Mouse (Mus musculus) midbrain, embryonic 16.5 days (tissue): ENCODE results near the gene Tbc1d22b. TPM values are rescaled to one million over a fixed set of nuclear protein-coding genes. Genes with fewer than 3 reads are reported as not detected.
"Not testable (repeated sequence)": the region's sequence is repeated elsewhere in the genome, so short reads cannot be mapped to it uniquely, and the experiment has no call there.

Source experiments
- ATAC-seq: fragments of 200-750 bp; cut with Nextera tagmentation; 2 replicates; pipeline ENCODE4 v1.8.0; 2017; ENCODE audit warnings: moderate TSS enrichment
- H3K27ac ChIP-seq: fragments of 300-500 bp; sonication (generic); 2 replicates; pipeline ENCODE4 v1.5.1; 2014; ENCODE audit warnings: mild to moderate bottlenecking, low read length, mixed read lengths
- H3K27me3 ChIP-seq: fragments of 300-500 bp; sonication (generic); 2 replicates; pipeline ENCODE4 v1.6.1; 2014; ENCODE audit warnings: low read depth, low read length, mixed read lengths; ENCODE audit not compliant: control insufficient read depth, insufficient read depth
- H3K36me3 ChIP-seq: fragments of 300-500 bp; sonication (generic); 2 replicates; pipeline ENCODE4 v1.6.1; 2014; ENCODE audit warnings: mild to moderate bottlenecking, low read length, moderate library complexity, mixed read lengths; ENCODE audit not compliant: control insufficient read depth, insufficient read depth
- H3K4me1 ChIP-seq: fragments of 300-500 bp; sonication (generic); 2 replicates; pipeline ENCODE4 v1.6.1; 2014; ENCODE audit warnings: mild to moderate bottlenecking, low read length, mixed read lengths; ENCODE audit not compliant: control insufficient read depth, insufficient read depth
- H3K4me2 ChIP-seq: fragments of 300-500 bp; sonication (generic); 2 replicates; pipeline ENCODE4 v1.6.1; 2014; ENCODE audit warnings: mild to moderate bottlenecking, low read length, mixed read lengths
- H3K4me3 ChIP-seq: fragments of 300-500 bp; sonication (generic); 2 replicates; pipeline ENCODE4 v1.5.1; 2014; ENCODE audit warnings: low read depth, mild to moderate bottlenecking, low read length, moderate library complexity, mixed read lengths
- H3K9ac ChIP-seq: fragments of 300-500 bp; sonication (generic); 2 replicates; pipeline ENCODE4 v1.6.1; 2014; ENCODE audit warnings: low read depth, low read length, mixed read lengths
- H3K9me3 ChIP-seq: fragments of 300-500 bp; sonication (generic); replicated peaks from 2 replicates; pipeline ENCODE4 v1.6.1; 2014; ENCODE audit warnings: mild to moderate bottlenecking, low read length, mixed read lengths; ENCODE audit not compliant: control insufficient read depth, poor library complexity, severe bottlenecking
- WGBS: fragments of 180-500 bp; shearing (Covaris S2); extraction: QIAGEN DNeasy Blood & Tissue Kit; methylation state at CpG from one replicate; pipeline ENCODE4 v1.1.7; 2014; 5-methylcytosine and 5-hydroxymethylcytosine counted together
- polyA plus RNA-seq: library from polyadenylated mRNA; unstranded; fragments of >200 nt; fragmentation: Nextera tagmentation; extraction: Ambion mirVana; gene quantifications from 2 replicates; pipeline ENCODE4 v1.2.1, GENCODE M21; 2015

Gene Tbc1d22b
- polyA plus RNA-seq, 1 experiment from 2014 or later = 32.2 TPM

DNA sequence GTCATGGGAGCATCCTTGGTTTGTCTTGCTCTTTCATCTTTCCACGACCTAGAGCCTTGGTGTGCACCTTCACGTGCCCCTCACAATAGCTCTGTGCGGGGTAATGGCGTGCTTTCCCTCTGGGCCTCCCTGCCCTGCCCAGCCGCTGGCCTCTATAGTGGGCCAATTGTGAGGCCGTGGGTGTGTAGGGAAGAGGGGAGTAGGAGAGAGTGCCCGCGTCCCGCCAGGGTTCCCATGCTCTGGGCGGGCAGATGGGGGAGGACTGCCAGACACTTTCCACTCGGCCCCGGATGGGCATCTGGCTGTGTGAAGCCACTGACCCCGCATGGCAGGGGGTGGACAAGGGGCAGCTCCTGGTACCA is 47.2 kb downstream of the Tbc1d22b start:
- Histone ChIP-seq H3K27me3 (no peaks in the 10 kb centered on the region), H3K27ac (no peak overlapping the region), H3K4me2 (no peak overlapping the region), H3K4me1 (no peaks in the 10 kb centered on the region), H3K4me3 (no peak overlapping the region), H3K36me3 (peaks cover 29% of the 10 kb centered on the region), H3K9me3 (no peaks in the 10 kb centered on the region), H3K9ac (no peak overlapping the region)
- 69% methylated on average over 13 of the region's 13 CpGs for WGBS
- ATAC-seq = 0 out of 2 replicates have a peak, but pooled peaks have one; percentile 40

DNA sequence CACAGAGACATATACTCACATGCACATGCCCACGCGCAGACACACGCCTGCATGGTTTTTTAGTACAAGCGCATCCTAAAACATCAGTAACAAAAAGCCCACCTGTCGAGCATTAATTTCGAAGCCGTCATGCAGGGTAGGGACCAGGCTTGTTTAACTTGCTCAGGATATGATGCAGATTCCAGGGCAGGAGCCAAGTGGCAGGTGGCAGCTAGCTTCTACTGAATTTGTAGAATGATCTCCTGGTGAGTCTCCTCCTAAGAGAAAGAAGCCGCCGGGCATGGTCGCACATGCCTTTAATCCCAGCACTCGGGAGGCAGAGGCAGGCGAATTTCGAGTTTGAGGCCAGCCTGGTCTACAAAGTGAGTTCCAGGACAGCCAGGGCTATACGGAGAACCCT is 49.5 kb downstream of the Tbc1d22b start:
- no peaks in the 10 kb centered on the region for H3K4me1 ChIP-seq
- 92% methylated on average over 14 of the region's 14 CpGs for WGBS
- H3K9ac ChIP-seq = no peak overlapping the region
- no peaks in the 10 kb centered on the region for H3K9me3 ChIP-seq
- peaks cover 29% of the 10 kb centered on the region for H3K36me3 ChIP-seq
- H3K4me2 ChIP-seq = no peak overlapping the region
- H3K4me3 ChIP-seq = no peak overlapping the region
- no peaks in the 10 kb centered on the region for H3K27me3 ChIP-seq
- H3K27ac ChIP-seq = no peak overlapping the region
- ATAC-seq = no peak

- Histone ChIP-seq H3K4me1 (no peaks in the 10 kb centered on the region), H3K27ac (no peak overlapping the region), H3K9ac (no peak overlapping the region), H3K4me2 (no peak overlapping the region), H3K4me3 (no peak overlapping the region), H3K9me3 (no peaks in the 10 kb centered on the region), H3K27me3 (no peaks in the 10 kb centered on the region), H3K36me3 (peaks cover 29% of the 10 kb centered on the region)
- WGBS = 87% methylated on average over 8 of the region's 8 CpGs
- ATAC-seq = no peak
These were observed 50.0 kb downstream of the Tbc1d22b start for GRCm38 (mm10) chr17:29599537-29599936.

DNA sequence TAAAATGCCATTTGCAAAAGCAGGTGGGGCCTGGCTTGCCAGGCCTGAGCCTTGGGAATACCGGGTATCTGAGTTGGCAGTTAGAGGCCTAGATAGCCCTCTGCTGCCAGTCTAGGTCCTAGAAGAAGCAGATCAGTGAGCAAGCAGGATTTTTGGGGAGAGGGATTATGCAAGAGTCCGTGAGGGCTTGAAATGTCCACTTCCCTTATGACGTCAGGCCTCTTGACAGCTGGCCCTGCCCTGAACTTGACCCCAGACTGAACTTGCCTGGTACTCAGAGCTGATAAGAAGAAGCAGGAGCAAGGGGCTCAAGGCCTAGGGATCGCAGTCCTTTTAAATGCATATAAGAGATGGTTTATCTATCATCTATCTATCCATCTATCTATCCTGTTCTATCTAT is 51.8 kb downstream of the Tbc1d22b start:
- H3K4me1 ChIP-seq = no peaks in the 10 kb centered on the region
- H3K4me3 ChIP-seq = no peak overlapping the region
- H3K9ac ChIP-seq = no peak overlapping the region
- no peak for ATAC-seq
- no peaks in the 10 kb centered on the region for H3K9me3 ChIP-seq
- H3K27me3 ChIP-seq = no peaks in the 10 kb centered on the region
- peaks cover 25% of the 10 kb centered on the region; the same call in 1 of the 2 replicates for H3K36me3 ChIP-seq
- no peak overlapping the region for H3K4me2 ChIP-seq
- H3K27ac ChIP-seq = no peak overlapping the region
- 84% methylated on average over 4 of the region's 4 CpGs for WGBS

DNA sequence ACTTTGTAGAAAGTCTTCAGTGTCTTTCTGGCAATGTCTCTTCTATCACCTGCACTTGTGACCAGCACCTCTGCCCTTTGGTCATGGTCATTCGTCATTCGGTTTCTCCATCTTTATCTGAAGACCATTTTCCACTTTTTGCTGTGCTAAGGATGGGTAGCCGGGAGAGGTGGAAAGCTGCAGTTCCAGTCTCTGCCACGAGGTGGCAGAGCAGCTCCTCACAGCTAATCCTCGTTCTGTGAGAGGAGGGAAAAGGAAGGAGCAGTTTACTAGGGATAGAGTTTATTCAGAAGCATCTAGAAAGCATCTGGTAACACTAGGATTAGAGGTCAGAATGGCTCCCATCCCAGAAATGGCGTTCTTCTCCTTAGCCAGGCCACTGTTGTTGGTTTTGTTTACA is 53.7 kb downstream of the Tbc1d22b start:
- H3K9me3 ChIP-seq = no peaks in the 10 kb centered on the region
- no peak overlapping the region for H3K27ac ChIP-seq
- H3K4me1 ChIP-seq = no peaks in the 10 kb centered on the region
- ATAC-seq = 0 out of 2 replicates have a peak, but pooled peaks have one; percentile 16
- peaks cover 20% of the 10 kb centered on the region; the same call in 1 of the 2 replicates for H3K36me3 ChIP-seq
- H3K4me3 ChIP-seq = no peak overlapping the region
- WGBS = 23% methylated on average over 6 of the region's 6 CpGs
- no peaks in the 10 kb centered on the region for H3K27me3 ChIP-seq
- no peak overlapping the region for H3K9ac ChIP-seq
- no peak overlapping the region for H3K4me2 ChIP-seq

GRCm38 (mm10) chr17:29613453-29613852 is 63.9 kb downstream of the Tbc1d22b start:
- H3K27me3 ChIP-seq, ATAC-seq, H3K4me2 ChIP-seq, H3K4me3 ChIP-seq, H3K27ac ChIP-seq, H3K9ac ChIP-seq, H3K36me3 ChIP-seq, H3K9me3 ChIP-seq: not testable (repeated sequence)
- WGBS = 90% methylated on average over 5 of the region's 5 CpGs
- peaks cover 23% of the 10 kb centered on the region for H3K4me1 ChIP-seq

DNA sequence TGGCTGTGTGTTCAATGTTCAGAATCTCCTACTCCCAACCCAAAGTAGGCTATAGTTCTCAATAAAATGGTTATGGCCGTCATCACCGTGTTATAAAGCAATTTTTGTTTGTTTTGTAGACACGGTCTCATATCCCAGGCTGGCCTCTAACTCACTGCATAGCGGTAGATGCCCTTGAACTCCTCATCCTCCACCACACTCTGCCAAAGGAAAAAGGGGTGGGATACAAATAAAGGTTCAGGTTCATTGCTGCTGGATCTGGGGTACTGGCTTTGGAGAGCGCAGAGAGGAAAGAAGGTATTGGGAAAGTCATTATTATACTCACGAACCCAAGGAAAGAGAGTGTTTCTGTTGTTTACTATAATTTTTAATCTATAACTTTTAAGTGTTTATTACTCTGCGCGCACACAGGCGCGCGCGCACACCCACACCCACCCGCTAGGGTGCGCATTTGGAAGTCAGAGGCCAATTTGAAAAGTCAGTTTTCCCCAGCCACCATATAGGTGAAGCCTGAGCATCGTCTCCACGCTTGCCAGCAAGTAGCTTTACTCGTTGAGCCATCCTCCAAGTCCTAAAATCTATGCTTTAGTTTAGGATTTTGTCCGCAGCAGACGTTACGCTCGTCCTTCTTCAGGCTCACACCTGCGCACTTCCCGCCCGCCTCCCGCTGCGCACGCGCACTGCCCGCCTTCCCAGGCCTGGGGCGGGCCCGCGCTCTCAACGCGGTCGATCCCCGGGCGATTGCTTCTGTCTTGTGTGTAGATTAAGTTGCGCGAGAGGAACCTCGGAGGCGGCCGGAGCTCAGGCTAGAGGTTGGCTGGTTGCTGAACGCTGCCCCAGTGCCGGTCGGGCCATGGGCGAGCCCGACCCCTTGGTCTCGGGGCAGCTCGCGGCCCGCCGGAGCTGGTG is 64.8 kb downstream of the Tbc1d22b start, which contains the start of the genes Rnf8 and Gm28043:
Rnf8 (plus strand) TSS at position 676 of the 909 bp plus-strand sequence.
Gm28043 (plus strand) TSS at position 762 of the 909 bp plus-strand sequence.
- peak within 1 kb of the TSS; percentile 92 for H3K9ac ChIP-seq
- H3K9me3 ChIP-seq = no peaks in the 10 kb centered on the region
- peaks cover 6% of the 10 kb centered on the region; the same call in 1 of the 2 replicates for H3K36me3 ChIP-seq
- 3% methylated on average over 52 of the region's 52 CpGs for WGBS
- peak within 1 kb of the TSS; percentile 93 for H3K27ac ChIP-seq
- H3K4me2 ChIP-seq = peak within 1 kb of the TSS; percentile 87
- peaks cover 23% of the 10 kb centered on the region for H3K4me1 ChIP-seq
- peak; percentile 94 for ATAC-seq
- peak within 1 kb of the TSS; percentile 95 for H3K4me3 ChIP-seq
- H3K27me3 ChIP-seq = no peaks in the 10 kb centered on the region

- H3K4me2 ChIP-seq = peak overlapping the region; percentile 87
- no peaks in the 10 kb centered on the region for H3K27me3 ChIP-seq
- H3K27ac ChIP-seq = peak overlapping the region; percentile 93
- peaks cover 9% of the 10 kb centered on the region; the same call in 1 of the 2 replicates for H3K36me3 ChIP-seq
- no peaks in the 10 kb centered on the region for H3K9me3 ChIP-seq
- peaks cover 23% of the 10 kb centered on the region for H3K4me1 ChIP-seq
- H3K4me3 ChIP-seq = peak overlapping the region; percentile 95
- under 1% methylated on average over 42 of the region's 43 CpGs for WGBS
- no peak; the same call in 1 of the 2 replicates for ATAC-seq
- H3K9ac ChIP-seq = peak overlapping the region; percentile 92
These were observed 65.5 kb downstream of the Tbc1d22b start for GRCm38 (mm10) chr17:29615024-29615551.

DNA sequence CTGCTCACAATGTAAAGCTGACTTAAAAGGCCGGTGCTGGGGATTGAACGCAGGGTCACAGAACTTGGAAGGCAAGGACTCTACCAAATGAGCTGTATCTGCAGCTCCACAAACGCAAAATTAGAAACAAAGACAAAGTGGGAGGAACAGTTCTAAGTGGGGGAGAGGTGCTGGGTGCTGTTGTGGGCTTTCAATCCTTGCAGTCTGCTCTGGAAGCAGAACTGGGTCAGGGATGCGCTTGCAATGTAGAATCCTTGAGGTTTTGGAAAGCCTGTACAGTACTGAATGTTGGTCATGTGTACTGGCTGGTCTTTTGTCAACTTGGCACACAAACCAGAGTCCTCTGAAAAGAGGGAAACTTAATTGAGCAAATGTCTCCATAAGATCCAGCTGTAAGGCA is 66.0 kb downstream of the Tbc1d22b start:
- Histone ChIP-seq H3K4me1 (peaks cover 23% of the 10 kb centered on the region), H3K4me2 (peak overlapping the region; percentile 87), H3K36me3 (peaks cover 9% of the 10 kb centered on the region; the same call in 1 of the 2 replicates), H3K27me3 (no peaks in the 10 kb centered on the region), H3K4me3 (peak overlapping the region; percentile 95), H3K27ac (0 out of 2 replicates have a peak overlapping the region, but pooled peaks have one; percentile 93), H3K9me3 (no peaks in the 10 kb centered on the region), H3K9ac (peak overlapping the region; percentile 92)
- no peak for ATAC-seq
- 12% methylated on average over 4 of the region's 4 CpGs for WGBS
